Mouse (Mus musculus) CH12.LX (cell line): ENCODE results near the gene Psmd2. TPM values are rescaled to one million over a fixed set of nuclear protein-coding genes. Genes with fewer than 3 reads are reported as not detected.

Experiments
- DNase-seq: peaks from one replicate; pipeline ENCODE4 v3.0.0-alpha.2; 2013; ENCODE audit errors: extremely low read depth
- H3K27ac ChIP-seq: 2 replicates; pipeline ENCODE4 v1.5.1; 2012; ENCODE audit warnings: low read depth, mild to moderate bottlenecking, control low read depth, moderate library complexity; ENCODE audit not compliant: insufficient read depth
- H3K27me3 ChIP-seq: replicated peaks from 2 replicates; pipeline ENCODE3; 2012; ENCODE audit warnings: inconsistent platforms
- H3K36me3 ChIP-seq, 2 experiments: replicated peaks in 1 of 2; 2 replicates each; pipeline versions ENCODE3 to v1.6.1; 2012; ENCODE audit warnings: inconsistent platforms in 1 of 2, low read length in 1 of 2, mild to moderate bottlenecking in 1 of 2, mixed read lengths in 1 of 2, moderate library complexity in 1 of 2; ENCODE audit not compliant: control insufficient read depth in 1 of 2, insufficient read depth in 1 of 2
- H3K4me1 ChIP-seq, 2 experiments: 2 replicates each; pipeline ENCODE4 v1.6.1; 2012; ENCODE audit warnings: inconsistent platforms in 1 of 2, moderate library complexity in 1 of 2; ENCODE audit not compliant: insufficient read depth in 2 of 2, control insufficient read depth in 1 of 2
- H3K4me2 ChIP-seq: 2 replicates; pipeline ENCODE4 v1.6.1; 2012; ENCODE audit warnings: low read depth, mild to moderate bottlenecking, control low read depth; ENCODE audit not compliant: poor library complexity, insufficient read depth, severe bottlenecking
- H3K4me3 ChIP-seq, 3 experiments: fragments of 150-350 bp in 1 of 3; sonication (generic) in 1 of 3; replicated peaks in 1 of 3; 2 replicates each; pipeline versions ENCODE3 to v1.5.1; 2011 to 2012; ENCODE audit warnings: low read depth in 2 of 3, low read length in 2 of 3, mild to moderate bottlenecking in 2 of 3, moderate library complexity in 2 of 3, control low read depth in 1 of 3, improper control_type of control experiment in 1 of 3, inconsistent platforms in 1 of 3, mixed read lengths in 1 of 3; ENCODE audit not compliant: poor library complexity in 1 of 3
- H3K79me2 ChIP-seq: replicated peaks from 2 replicates; pipeline ENCODE4 v1.6.1; 2012; ENCODE audit warnings: mild to moderate bottlenecking, moderate library complexity; ENCODE audit not compliant: control insufficient read depth, poor library complexity, insufficient read depth, severe bottlenecking; ENCODE audit errors: extremely low read depth
- H3K9ac ChIP-seq: 2 replicates; pipeline ENCODE4 v1.6.1; 2012; ENCODE audit warnings: low read depth, mild to moderate bottlenecking, control low read depth, moderate library complexity; ENCODE audit not compliant: insufficient read depth
- H3K9me3 ChIP-seq: replicated peaks from 2 replicates; pipeline ENCODE3; 2012; ENCODE audit warnings: low read length, inconsistent platforms, mixed read lengths
- CHD1 ChIP-seq: IDR thresholded peaks from 2 replicates; pipeline ENCODE4 v1.6.1; 2012; ENCODE audit warnings: low read depth, low read length, improper control_type of control experiment, inconsistent platforms
- CHD2 ChIP-seq: IDR thresholded peaks from 2 replicates; pipeline ENCODE4 v1.6.1; 2011; ENCODE audit warnings: low read length, improper control_type of control experiment
- CTCF ChIP-seq, 2 experiments: IDR thresholded peaks in 1 of 2; conservative IDR thresholded peaks in 1 of 2; 2 replicates each; pipeline ENCODE4 v1.5.1; 2011 to 2012; ENCODE audit warnings: low read depth in 2 of 2, low read length in 2 of 2, improper control_type of control experiment in 1 of 2, inconsistent platforms in 1 of 2, mild to moderate bottlenecking in 1 of 2, moderate library complexity in 1 of 2
- ETS1 ChIP-seq: conservative IDR thresholded peaks from 2 replicates; pipeline ENCODE4 v1.6.1; 2012; ENCODE audit warnings: low read depth, mild to moderate bottlenecking, inconsistent platforms, low read length, improper control_type of control experiment, moderate library complexity
- GABPA ChIP-seq: IDR thresholded peaks from 2 replicates; pipeline ENCODE4 v1.6.1; 2012; ENCODE audit warnings: low read depth, low read length, improper control_type of control experiment, inconsistent platforms; ENCODE audit not compliant: insufficient replicate concordance
- HCFC1 ChIP-seq: IDR thresholded peaks from 2 replicates; pipeline ENCODE4 v1.6.1; 2012; ENCODE audit warnings: low read depth, mild to moderate bottlenecking, inconsistent platforms, low read length, improper control_type of control experiment
- IRF4 ChIP-seq: IDR thresholded peaks from 2 replicates; pipeline ENCODE4 v1.6.1; 2014; ENCODE audit warnings: low read depth, mild to moderate bottlenecking, inconsistent platforms, low read length, improper control_type of control experiment
- JUN ChIP-seq: IDR thresholded peaks from 2 replicates; pipeline ENCODE4 v1.6.1; 2011; ENCODE audit warnings: low read depth, mild to moderate bottlenecking, low read length, improper control_type of control experiment, moderate library complexity; ENCODE audit not compliant: insufficient read depth
- JUND ChIP-seq: conservative IDR thresholded peaks from 2 replicates; pipeline ENCODE4 v1.6.1; 2011; ENCODE audit warnings: low read depth, low read length, improper control_type of control experiment
- KAT2A ChIP-seq: IDR thresholded peaks from 2 replicates; pipeline ENCODE4 v1.6.1; 2012; ENCODE audit warnings: low read length, improper control_type of control experiment, inconsistent platforms; ENCODE audit not compliant: insufficient replicate concordance
- MAX ChIP-seq: IDR thresholded peaks from 2 replicates; pipeline ENCODE4 v1.6.1; 2011; ENCODE audit warnings: low read length, improper control_type of control experiment
- MEF2A ChIP-seq: IDR thresholded peaks from 2 replicates; pipeline ENCODE4 v1.6.1; 2014; ENCODE audit warnings: low read depth, mild to moderate bottlenecking, inconsistent platforms, low read length, improper control_type of control experiment, borderline replicate concordance
- MXI1 ChIP-seq: IDR thresholded peaks from 2 replicates; pipeline ENCODE4 v1.6.1; 2011; ENCODE audit warnings: mild to moderate bottlenecking, low read depth, low read length, improper control_type of control experiment
- MYC ChIP-seq: IDR thresholded peaks from 2 replicates; pipeline ENCODE4 v1.6.1; 2011; ENCODE audit warnings: low read depth, mild to moderate bottlenecking, improper control_type of control experiment, low read length
- NRF1 ChIP-seq: IDR thresholded peaks from 2 replicates; pipeline ENCODE4 v1.6.1; 2014; ENCODE audit warnings: low read depth, mild to moderate bottlenecking, inconsistent platforms, low read length, improper control_type of control experiment, moderate library complexity
- RAD21 ChIP-seq: IDR thresholded peaks from 2 replicates; pipeline ENCODE4 v1.6.1; 2011; ENCODE audit warnings: low read depth, mild to moderate bottlenecking, low read length, improper control_type of control experiment, moderate library complexity
- TBP ChIP-seq: conservative IDR thresholded peaks from 2 replicates; pipeline ENCODE4 v1.6.1; 2011; ENCODE audit warnings: low read depth, low read length, improper control_type of control experiment
- USF1 ChIP-seq: IDR thresholded peaks from 2 replicates; pipeline ENCODE4 v1.6.1; 2014; ENCODE audit warnings: low read depth, mild to moderate bottlenecking, inconsistent platforms, low read length, improper control_type of control experiment
- USF2 ChIP-seq: conservative IDR thresholded peaks from 2 replicates; pipeline ENCODE4 v1.6.1; 2011; ENCODE audit warnings: low read depth, low read length, improper control_type of control experiment
- ZC3H11A ChIP-seq: IDR thresholded peaks from 2 replicates; pipeline ENCODE4 v1.6.1; 2012; ENCODE audit warnings: low read depth, mild to moderate bottlenecking, inconsistent platforms, low read length, improper control_type of control experiment
- dilution Hi-C: fragments of 300-500 bp; cut with MboI; formaldehyde crosslinking; loops from 2 replicates; pipeline ENCODE4 v1.14.3; 2020; ENCODE audit warnings: low sequenced_read_pairs; ENCODE audit not compliant: extremely low pct_unique_long_range_greater_than_20kb, extremely low pct_ligation_motif_present
- in situ Hi-C: fragments of 300-500 bp; cut with MboI; formaldehyde crosslinking; loops from 3 replicates; pipeline ENCODE4 v1.14.3; 2019; ENCODE audit warnings: low sequenced_read_pairs, low pct_ligation_motif_present, low pct_unique_long_range_greater_than_20kb, mixed read lengths
- polyA plus RNA-seq: library from polyadenylated mRNA; unstranded; fragments of >175 nt; gene quantifications from 2 replicates; pipeline ENCODE4 v1.2.1, GENCODE M21; 2012; ENCODE audit warnings: low read depth; ENCODE audit not compliant: insufficient read length
- total RNA-seq, 2 experiments: library from RNA; depleted of rRNA; stranded (reverse); fragments of 300-350 nt in 1 of 2; fragments of >200 nt in 1 of 2; gene quantifications; 2 replicates each; pipeline ENCODE4 v1.2.3; 2012 to 2014

Gene Psmd2
- total and polyA plus RNA-seq, 3 experiments, result 273 to 528 (median 340) TPM

DNA sequence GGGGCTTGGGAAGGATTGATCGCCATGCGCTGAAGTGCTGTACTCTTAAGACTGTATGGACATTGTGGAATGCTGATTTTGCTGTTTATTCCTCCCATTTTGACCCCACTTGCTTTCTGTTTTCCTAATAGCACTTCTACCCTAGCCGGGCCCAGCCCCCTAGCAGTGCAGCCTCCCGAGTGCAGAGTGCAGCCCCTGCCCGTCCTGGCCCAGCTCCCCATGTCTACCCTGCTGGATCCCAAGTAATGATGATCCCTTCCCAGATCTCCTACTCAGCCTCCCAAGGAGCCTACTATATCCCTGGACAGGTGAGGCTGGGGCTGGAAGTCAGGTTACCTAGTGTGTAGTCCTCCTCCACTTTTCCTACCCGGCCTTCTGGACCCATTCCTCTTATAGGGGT lies 23.8 kb downstream of the Psmd2 start:
- Histone ChIP-seq H3K9me3 (no peaks in the 10 kb centered on the region), H3K27me3 (no peaks in the 10 kb centered on the region), H3K4me1 (peaks cover 15 to 48% of the 10 kb centered on the region in 2 experiments), H3K9ac (no peak overlapping the region)
- dilution Hi-C loops, result no loop called here
- TF ChIP-seq MYC (no peak), ETS1 (no peak), IRF4 (no peak), NRF1 (no peak), CHD2 (no peak), KAT2A (no peak), HCFC1 (no peak), GABPA (no peak), JUN (no peak), TBP (no peak), ZC3H11A (no peak), MAX (no peak), MXI1 (no peak), JUND (no peak), USF2 (no peak), RAD21 (no peak), CHD1 (no peak), MEF2A (no peak)
- TF ChIP-seq, all 38 proteins: peak for 0
- Histone ChIP-seq H3K27ac (no peak overlapping the region), H3K36me3 (peaks cover 54 to 63% of the 10 kb centered on the region in 2 experiments), H3K79me2 (peaks cover 60% of the 10 kb centered on the region), H3K4me3 (no peak overlapping the region), H3K4me2 (no peak overlapping the region)
- no peak for DNase-seq
- in situ Hi-C loops, result no loop called here

- no peak overlapping the region for H3K4me3 ChIP-seq
- DNase-seq, result no peak
- H3K9ac ChIP-seq, result no peak overlapping the region
- H3K27ac ChIP-seq, result no peak overlapping the region
- peaks cover 69 to 78% of the 10 kb centered on the region in 2 experiments for H3K36me3 ChIP-seq
- no peak overlapping the region for H3K4me2 ChIP-seq
- H3K4me1 ChIP-seq, result peaks cover 15 to 48% of the 10 kb centered on the region in 2 experiments
- no peaks in the 10 kb centered on the region for H3K27me3 ChIP-seq
- TF ChIP-seq USF1, result no peak
- peak in 1 of 2 experiments; percentile 26; a peak in 1 of 4 replicates for TF ChIP-seq CTCF (conservative IDR thresholded peaks at IDR 0.05 in 1 of 2, IDR thresholded peaks at IDR 0.05 in 1 of 2; ENCODE audit: low read depth in 2 of 2, low read length in 2 of 2)
- in situ Hi-C loops, result no loop called here
- H3K9me3 ChIP-seq, result no peaks in the 10 kb centered on the region
- dilution Hi-C loops, result no loop called here
- peaks cover 61% of the 10 kb centered on the region for H3K79me2 ChIP-seq
Measured at GRCm38 (mm10) chr16:20676702-20677101, 25.2 kb downstream of the Psmd2 start.
